ENCODE assay signal across 12 mouse cellular contexts in the genomic region with DNA sequence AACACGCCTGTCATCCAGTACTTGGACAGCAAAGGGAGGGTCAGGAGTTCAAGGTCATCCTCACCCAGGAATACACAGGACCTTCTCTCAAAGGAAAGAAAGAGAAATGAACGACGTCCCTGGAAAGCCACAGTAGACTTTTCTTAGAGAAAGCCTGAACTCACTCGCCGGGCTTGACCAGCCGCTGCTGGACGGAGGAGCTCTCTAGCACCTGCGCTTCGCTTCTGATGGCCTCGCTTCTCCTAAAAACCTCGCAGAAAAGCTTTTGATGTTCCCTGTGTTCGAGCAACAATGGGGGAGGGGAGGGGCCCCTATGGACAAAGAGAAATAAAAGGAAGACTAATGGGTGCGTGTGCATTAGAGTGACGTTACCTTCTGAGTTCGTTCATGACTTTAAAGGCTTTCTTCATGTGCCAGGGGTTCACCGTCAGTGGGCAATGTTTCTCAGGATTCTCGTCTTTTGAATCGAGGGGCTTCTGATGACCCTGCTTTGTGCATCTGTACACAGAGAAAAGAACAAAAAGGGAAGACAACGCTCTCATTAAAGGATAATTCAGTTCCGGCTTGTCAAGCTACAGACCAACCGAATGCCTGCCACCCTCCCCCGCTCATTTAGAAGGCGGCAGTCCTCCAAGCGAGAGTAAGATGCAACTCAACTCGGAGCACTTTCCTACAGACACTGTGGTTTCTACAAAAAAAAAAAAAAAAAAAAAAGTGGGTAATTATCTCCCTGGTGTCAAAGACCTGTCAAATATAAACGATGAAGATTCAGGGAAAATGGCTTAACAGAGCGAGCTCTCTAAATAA. TPM values are rescaled to one million over a fixed set of nuclear protein-coding genes. Genes with fewer than 3 reads are reported as not detected.
DNase-seq lines count a peak whose midpoint lies in the region; ATAC-seq and TF ChIP-seq lines count a peak whose summit lies in the region.
"Had no signal": no experiment of that assay in that cellular context is flagged by ENCODE, and none has a peak within 500 bp of the region (broad histone marks: within the 10 kb centered on the region; RNA-seq: fewer than 3 reads in every experiment).

No protein-coding gene starts in this region.

- H3K27ac ChIP-seq in heart, embryonic 10.5 days = 0 out of 2 replicates have a peak overlapping the region, but pooled peaks have one; percentile 6
- H3K27ac ChIP-seq in forebrain, postnatal 0 days (ENCODE audit: low read depth, low read length) = no peak overlapping the region
- 0 out of 2 replicates have a peak overlapping the region, but pooled peaks have one; percentile 20 for H3K27ac ChIP-seq in midbrain, embryonic 15.5 days
- H3K27ac ChIP-seq: liver, embryonic 12.5 days had no signal

- intact Hi-C loops in heart, postnatal 25 days (cut with DNase I) = no loop called here

- peak overlapping the region; percentile 30; the same call in 1 of the 2 replicates for H3K4me2 ChIP-seq in forebrain, postnatal 0 days (ENCODE audit: low read depth)
- peak overlapping the region; percentile 25; the same call in 1 of the 2 replicates for H3K4me2 ChIP-seq in midbrain, embryonic 15.5 days
- H3K4me2 ChIP-seq: liver, embryonic 12.5 days had no signal

- TF ChIP-seq CTCF in forebrain, postnatal 0 days (IDR thresholded peaks at IDR 0.05; ENCODE audit: low read depth) = no peak

- H3K4me3 ChIP-seq in heart, embryonic 10.5 days = no peak overlapping the region
- H3K4me3 ChIP-seq in forebrain, postnatal 0 days (ENCODE audit: low read depth, low read length) = no peak overlapping the region
- H3K4me3 ChIP-seq in midbrain, embryonic 15.5 days = 0 out of 2 replicates have a peak overlapping the region, but pooled peaks have one; percentile 6
- H3K4me3 ChIP-seq: liver, embryonic 12.5 days had no signal

- peak; percentile 52 for ATAC-seq in forebrain, postnatal 0 days
- peak; percentile 57 for ATAC-seq in midbrain, embryonic 15.5 days (replicated peaks)
- ATAC-seq: intestine, postnatal 0 days; liver, embryonic 12.5 days had no signal

- 74% methylated on average over 27 of the region's 27 CpGs for WGBS in heart, embryonic 10.5 days
- WGBS in forebrain, postnatal 0 days = 23% methylated on average over 27 of the region's 27 CpGs
- 26% methylated on average over 27 of the region's 27 CpGs for WGBS in midbrain, embryonic 15.5 days

- DNase-seq in heart, embryonic 10.5 days (ENCODE audit: low spot score) = no peak
- no peak for DNase-seq in heart, adult 18-20 months
- peak; percentile 85 for DNase-seq in ZHBTc4 (ENCODE audit: low read depth, low spot score)
- DNase-seq in forebrain, postnatal 0 days = peak; percentile 25
- no peak for DNase-seq in urinary bladder, postnatal 10 days (ENCODE audit: low spot score)
- DNase-seq in liver = no peak
- DNase-seq in heart, postnatal 25 days (ENCODE audit: low spot score) = no peak
- DNase-seq: B cell, adult 2 months; lung, postnatal 4 days had no signal

- H3K27me3 ChIP-seq in heart, embryonic 10.5 days (ENCODE audit: insufficient read depth, poor library complexity, severe bottlenecking) = no peaks in the 10 kb centered on the region
- no peaks in the 10 kb centered on the region for H3K27me3 ChIP-seq in forebrain, postnatal 0 days (ENCODE audit: insufficient read depth, low read length)
- no peaks in the 10 kb centered on the region for H3K27me3 ChIP-seq in midbrain, embryonic 15.5 days (replicated peaks)
- H3K27me3 ChIP-seq: liver, embryonic 12.5 days had no signal

- H3K9me3 ChIP-seq in heart, embryonic 10.5 days = no peaks in the 10 kb centered on the region
- H3K9me3 ChIP-seq in forebrain, postnatal 0 days (ENCODE audit: low read length) = no peaks in the 10 kb centered on the region
- H3K9me3 ChIP-seq in midbrain, embryonic 15.5 days = no peaks in the 10 kb centered on the region
- H3K9me3 ChIP-seq: liver, embryonic 12.5 days had no signal

- H3K4me1 ChIP-seq in heart, embryonic 10.5 days = peaks cover 8% of the 10 kb centered on the region; the same call in 1 of the 2 replicates
- no peaks in the 10 kb centered on the region for H3K4me1 ChIP-seq in forebrain, postnatal 0 days (ENCODE audit: insufficient read depth)
- H3K4me1 ChIP-seq in midbrain, embryonic 15.5 days = peaks cover 24% of the 10 kb centered on the region

- peak overlapping the region; percentile 7; the same call in 1 of the 2 replicates for H3K9ac ChIP-seq in forebrain, postnatal 0 days
- no peak overlapping the region for H3K9ac ChIP-seq in midbrain, embryonic 15.5 days
- H3K9ac ChIP-seq: liver, embryonic 12.5 days had no signal

- H3K36me3 ChIP-seq in heart, embryonic 10.5 days = peaks cover 15% of the 10 kb centered on the region
- H3K36me3 ChIP-seq in forebrain, postnatal 0 days (ENCODE audit: insufficient read depth) = peaks cover 8% of the 10 kb centered on the region; the same call in 1 of the 2 replicates
- H3K36me3 ChIP-seq in midbrain, embryonic 15.5 days (replicated peaks) = no peaks in the 10 kb centered on the region

RNA-seq across cellular contexts. Expression of a gene that starts 15.5 kb away (rescaled TPM):
- polyA plus RNA-seq in heart, embryonic 10.5 days (2016; fragmentation: Nextera tagmentation; extraction: Ambion mirVana) = 10.0 and 11.9 TPM in 2 replicates
- 10 to 100 TPM; 18.2 to 24.2 TPM for total RNA-seq in heart, adult 18-20 months (2021)
- total RNA-seq in forebrain, postnatal 0 days (2014; rRNA removed) = 70.5 and 78.2 TPM in 2 replicates
- 31.8 and 43.6 TPM in 2 replicates for polyA plus RNA-seq in forebrain, postnatal 0 days (2015; fragmentation: Nextera tagmentation; extraction: Ambion mirVana)
- 43.4 and 43.8 TPM in 2 replicates for polyA plus RNA-seq in midbrain, embryonic 15.5 days (2015; fragmentation: Nextera tagmentation; extraction: Ambion mirVana)
- 10 to 100 TPM; 11.4 to 13.1 TPM for total RNA-seq in heart, postnatal 25 days (2021)

Comparison
In these comparisons a context has a peak if more than half of its experiments do, and no peak if none do; other contexts are left out.
1. DNase-seq: peak in ZHBTc4 (single experiment) and forebrain, postnatal 0 days (single experiment); none in heart, embryonic 10.5 days (single experiment), heart, adult 18-20 months (0 of 2), urinary bladder, postnatal 10 days (single experiment), liver (single experiment) and heart, postnatal 25 days (single experiment).